Mouse (Mus musculus): Measurements from ENCODE around the gene Upp1.

GRCm38 (mm10) chr11:9129528-9129927 lies 11.6 kb downstream of the Upp1 start:
- TF ChIP-seq CTCF (conservative IDR thresholded peaks at IDR 0.05; ENCODE audit: insufficient read depth, insufficient read length, low read depth, low read length) (no peak), POLR2A (IDR thresholded peaks at IDR 0.05; ENCODE audit: low read depth, low read length) (no peak)
